Mouse (Mus musculus): ENCODE measurements at regions not wholly inside any gene's neighbourhood (a gene's known extent, or its start where the extent isn't known, plus 50 kb on each side); places are given as distances from the start of the nearest gene placed in this dataset.
A peak's percentile ranks its signal among the peaks of the same experiment; 100 is the strongest.

DNA sequence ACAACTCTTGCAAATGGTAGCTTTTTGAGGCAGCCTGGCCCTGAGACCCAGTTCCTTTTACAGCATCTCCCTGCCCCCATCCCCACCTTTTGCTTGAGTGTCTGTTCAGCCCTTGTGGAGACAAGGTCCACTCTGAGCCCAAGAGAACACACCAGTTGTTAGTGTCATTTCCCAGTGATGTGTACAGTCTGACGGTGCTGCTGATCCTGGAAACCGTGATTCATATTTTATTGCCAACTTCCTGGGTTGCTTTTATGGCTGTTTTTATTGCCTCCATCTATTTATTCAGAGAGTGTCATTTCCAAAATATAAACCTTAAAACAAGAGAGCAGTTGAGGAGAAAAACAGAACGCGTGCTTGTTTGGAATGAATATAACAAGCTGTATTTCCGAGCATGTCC lies 309.6 kb upstream of the Isl1 start:
- no peak for DNase-seq (ENCODE audit: extremely low read depth, low read depth)

DNA sequence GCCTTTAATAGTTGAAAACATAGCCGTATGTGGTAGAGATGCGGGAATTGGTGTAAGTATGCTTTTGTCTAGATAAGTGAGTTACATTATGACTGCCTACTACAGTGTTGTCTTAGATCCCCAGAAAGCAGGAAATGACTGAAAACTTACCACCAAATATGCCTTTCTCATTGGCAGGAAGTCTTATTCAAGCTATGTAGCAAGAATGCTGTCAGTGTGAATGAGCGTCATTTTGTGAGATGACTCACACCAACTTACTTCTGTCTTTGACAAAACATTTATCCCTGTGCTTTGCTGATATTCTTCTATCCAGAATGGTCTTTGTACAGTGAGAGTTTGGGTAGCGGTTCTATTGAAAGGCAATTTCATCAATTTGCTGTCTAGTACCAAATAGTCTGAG lies 286.9 kb upstream of the Isl1 start:
- no peak for DNase-seq (ENCODE audit: extremely low read depth, low read depth)

DNA sequence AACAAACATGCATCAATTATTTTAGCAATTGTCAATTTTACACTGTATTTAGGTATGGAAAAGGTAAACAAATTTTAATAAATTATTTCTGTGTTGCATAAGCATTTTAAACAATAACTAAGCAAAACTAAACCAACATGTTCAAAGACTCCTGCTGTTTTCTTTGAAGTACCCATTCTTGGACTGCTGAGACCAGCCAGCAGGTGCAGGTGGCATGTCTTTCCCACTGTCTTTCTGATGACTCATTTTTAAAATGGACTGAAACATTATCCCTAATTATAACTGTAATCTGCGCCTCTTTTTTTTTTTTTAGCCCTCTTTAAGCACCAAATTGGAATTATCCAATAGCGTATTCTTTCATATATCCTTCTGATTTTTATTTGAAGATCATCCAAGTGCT lies 286.0 kb upstream of the Isl1 start:
- no peak for DNase-seq (ENCODE audit: extremely low read depth, low read depth)

DNA sequence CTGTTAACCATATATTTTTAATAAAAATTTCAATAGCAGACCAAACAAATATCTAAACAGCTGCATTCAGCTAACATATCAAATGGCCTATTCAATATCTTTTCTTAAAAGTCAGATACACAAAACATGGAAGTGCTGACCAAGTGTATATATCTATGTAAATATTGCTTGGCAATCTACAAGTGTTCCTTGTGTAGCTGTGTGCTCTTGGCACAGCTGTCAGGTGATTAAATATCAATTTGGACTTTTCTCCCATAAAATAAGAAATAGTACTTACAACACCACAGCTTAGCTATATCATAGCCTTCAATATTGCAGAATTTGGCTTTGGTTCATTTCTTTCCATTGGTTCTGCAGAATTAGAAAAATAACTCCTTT lies 266.5 kb upstream of the Isl1 start:
- DNase-seq (ENCODE audit: extremely low read depth, low read depth), result no peak

DNA sequence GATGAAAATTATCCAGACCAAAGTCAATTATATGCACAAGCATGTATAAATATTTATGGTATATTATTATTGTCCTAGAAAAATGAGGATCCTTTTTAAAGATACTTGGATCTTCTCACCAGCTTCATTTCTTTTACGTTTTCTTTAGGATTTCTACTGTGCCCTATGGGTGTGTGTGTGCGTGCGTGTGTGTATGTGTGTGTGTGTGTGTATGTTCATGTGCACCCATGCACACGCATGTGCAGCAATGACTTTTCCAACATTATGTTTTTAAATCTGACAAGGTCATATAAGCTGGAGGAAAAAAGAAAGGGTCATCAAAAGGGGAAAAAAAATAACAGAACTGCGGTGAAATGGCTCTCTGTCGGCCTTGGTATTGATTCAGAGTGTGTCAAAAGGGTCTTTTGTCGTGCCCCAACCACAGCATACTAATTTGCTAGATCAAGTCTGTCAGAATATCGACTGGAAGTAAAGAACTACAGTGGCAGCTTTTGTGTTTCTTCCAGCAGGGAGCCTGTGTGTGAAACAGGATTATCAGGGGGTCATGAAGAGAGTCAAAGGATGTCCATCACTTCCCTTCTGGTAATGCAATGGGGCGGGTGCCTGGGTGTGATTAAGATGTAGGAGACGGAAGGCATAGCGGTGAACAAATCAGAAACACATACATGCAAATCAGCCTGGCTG lies 265.9 kb upstream of the Isl1 start:
- DNase-seq (ENCODE audit: extremely low read depth, low read depth), result no peak

DNA sequence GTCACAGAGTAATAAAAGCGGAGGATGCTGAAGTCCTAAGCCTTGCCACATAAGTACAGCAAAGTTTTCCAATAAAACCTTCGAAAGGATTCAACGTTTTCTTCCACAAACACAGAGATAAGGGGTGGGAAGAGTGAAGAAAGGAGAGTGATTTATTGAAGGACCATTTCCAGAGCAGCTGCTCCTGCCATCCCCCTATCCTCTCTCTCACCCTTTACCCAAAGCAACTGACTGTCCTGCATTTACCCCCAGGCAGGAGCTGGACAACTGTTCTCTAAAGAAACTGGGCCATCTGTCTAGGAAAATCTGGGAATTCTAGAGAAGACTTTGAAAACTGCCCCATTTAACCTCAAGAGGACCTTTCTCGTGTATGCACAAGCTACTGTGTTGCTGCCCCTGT lies 245.6 kb upstream of the Isl1 start:
- DNase-seq (ENCODE audit: extremely low read depth, low read depth), result no peak

DNA sequence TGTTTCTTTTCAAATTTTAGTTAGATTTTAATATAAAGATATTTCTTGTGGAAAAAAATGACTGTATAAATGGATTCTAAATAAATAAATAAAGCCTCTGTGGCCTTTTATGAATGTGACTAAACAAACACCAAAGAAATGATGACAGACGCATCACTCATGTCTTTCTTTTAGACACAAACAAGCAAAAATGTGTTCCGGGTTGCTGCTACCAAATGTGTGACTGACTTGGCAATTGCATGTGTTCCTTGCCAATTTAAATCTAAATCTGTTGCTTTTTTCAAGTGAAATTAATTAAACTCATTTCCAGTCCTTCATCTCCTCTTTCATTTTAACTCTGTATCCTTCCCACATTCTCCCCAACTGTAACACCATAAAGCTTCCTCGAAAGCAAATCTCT lies 225.7 kb upstream of the Isl1 start:
- DNase-seq (ENCODE audit: extremely low read depth, low read depth), result no peak

DNA sequence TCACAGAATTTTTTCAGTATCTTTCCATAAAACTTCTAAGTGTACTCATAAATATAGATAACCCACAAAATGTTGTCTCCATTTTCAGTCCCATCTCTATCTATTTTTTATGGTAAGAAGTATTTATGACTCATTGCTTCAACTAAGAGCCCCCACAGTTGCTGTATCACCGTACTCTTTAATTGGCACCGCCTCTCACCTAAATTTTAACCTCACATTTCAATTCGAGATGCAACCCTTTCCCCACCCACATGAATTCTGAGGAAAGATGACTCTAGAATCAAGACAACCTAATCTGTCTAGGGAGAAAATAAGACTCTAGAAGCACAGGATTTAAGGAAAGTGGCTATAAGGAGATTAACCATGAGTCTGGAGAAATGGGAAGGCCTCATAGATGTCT lies 223.7 kb upstream of the Isl1 start:
- DNase-seq (ENCODE audit: extremely low read depth, low read depth), result no peak

DNA sequence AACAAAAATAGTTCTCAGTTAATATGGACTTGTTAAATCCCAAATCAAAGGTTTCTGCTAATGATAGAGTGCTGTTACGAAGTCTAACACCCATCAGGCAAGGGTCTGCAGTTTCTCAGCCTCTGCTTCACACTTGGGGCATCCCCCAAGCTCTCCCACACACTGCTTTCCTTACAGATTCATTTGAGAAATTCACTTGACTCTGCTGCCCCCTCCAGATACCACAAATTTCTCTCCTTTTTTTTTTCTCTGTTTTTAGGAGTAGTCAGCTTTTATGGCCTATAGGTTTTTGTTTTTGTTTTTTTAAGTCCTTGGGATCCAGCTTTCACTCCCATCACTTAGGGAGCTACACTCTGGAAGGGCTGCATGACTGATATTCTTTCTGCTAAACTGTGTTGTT lies 218.8 kb upstream of the Isl1 start:
- DNase-seq (ENCODE audit: extremely low read depth, low read depth), result no peak

DNA sequence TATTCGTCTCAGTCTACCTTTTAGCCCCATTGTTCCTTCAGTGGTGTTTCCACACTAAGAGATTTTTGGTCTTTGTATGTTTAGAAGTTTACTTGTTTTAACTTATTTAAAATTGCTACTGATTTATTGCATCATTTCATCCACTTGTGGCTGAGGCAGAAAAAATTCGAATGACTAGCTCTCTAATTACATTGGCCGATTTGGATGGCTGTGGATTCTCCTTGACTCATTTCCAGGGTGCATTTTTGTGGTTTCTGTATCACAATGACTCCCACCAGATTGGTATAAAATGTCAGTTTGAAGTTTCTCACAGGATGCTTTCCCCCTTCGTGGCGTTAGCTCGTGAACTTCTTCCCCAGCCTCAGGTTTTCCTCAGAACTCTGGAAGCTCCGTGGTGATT lies 217.5 kb upstream of the Isl1 start:
- no peak for DNase-seq (ENCODE audit: extremely low read depth, low read depth)

DNA sequence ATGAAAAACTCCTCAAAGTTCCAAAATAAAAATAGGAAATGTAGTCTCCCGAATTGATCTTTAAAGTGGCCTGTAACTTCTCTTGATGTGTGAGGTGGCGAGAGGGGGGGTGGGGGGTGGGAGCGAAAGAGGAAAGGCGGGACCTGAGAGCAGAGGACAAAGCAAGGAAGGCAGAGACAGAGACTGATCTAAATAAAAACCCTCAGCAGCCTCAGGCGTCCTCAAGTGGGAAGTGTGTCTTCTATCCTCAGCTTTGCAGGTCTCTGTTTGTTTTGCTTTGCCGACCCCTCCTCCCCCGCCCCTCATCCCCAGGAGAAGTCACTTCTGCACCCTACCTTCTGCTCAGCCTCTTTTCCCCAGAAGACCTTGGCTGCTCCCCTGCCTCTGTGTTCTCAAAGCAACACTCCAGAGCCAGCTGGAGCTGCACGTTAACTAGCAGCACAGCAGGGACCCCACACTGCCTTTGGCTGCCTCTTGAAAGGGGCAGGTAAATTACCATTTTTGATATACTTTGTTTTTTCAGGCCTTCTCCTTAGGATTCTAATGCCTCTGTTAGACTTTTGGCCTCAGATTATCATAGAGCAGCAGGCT lies 214.3 kb upstream of the Isl1 start:
- DNase-seq (ENCODE audit: extremely low read depth, low read depth), result no peak

DNA sequence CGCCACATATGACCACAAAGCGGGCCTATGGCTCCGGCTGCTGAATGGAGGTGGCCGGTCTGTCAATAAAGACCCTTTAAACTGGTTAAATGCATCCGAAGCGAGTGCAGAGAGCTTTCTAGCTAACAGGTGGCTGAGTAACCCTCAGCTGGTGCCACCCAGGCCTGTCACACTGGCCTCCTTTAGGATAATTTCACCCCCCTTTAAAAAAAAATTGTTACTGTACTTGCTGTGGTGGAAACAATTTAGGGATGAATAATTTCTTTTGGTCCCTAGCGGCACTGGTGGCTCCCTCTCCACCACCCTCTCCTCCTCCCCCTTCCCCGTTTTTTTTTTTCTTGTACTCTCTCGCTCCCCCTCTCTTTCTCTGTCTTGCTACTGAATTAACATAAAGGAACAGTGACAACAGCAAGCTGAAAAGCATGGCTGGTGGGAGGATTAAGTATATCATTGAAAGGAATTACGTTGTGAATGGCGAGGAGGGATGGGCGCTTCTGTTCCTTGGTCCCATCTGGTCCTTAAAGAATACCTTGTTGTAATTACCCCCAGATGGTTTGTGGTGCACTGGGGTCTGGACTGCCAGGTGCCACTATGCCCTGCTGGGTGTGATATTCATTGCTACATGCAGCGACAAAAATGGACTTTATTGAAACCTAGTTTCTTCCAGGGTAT lies 205.3 kb upstream of the Isl1 start:
- DNase-seq (ENCODE audit: extremely low read depth, low read depth), result no peak

DNA sequence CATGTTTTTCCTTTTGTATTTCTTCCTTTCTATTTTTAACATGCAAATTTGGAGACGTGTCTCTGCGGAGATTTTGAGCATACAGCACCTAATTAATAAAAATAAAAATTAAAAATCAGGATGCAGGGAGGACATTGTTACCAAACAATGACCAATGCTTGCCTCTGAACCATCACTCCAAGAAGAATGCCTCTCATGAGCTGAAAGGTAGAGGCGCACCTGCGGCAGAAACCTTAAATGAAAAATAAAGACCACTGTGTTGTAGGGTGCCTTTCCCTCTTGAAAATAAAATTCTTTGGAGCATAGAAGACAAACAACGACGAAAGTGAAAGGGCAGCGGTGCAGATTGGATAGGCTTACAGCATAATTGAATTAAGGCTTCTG lies 204.8 kb upstream of the Isl1 start:
- DNase-seq (ENCODE audit: extremely low read depth, low read depth), result no peak

DNA sequence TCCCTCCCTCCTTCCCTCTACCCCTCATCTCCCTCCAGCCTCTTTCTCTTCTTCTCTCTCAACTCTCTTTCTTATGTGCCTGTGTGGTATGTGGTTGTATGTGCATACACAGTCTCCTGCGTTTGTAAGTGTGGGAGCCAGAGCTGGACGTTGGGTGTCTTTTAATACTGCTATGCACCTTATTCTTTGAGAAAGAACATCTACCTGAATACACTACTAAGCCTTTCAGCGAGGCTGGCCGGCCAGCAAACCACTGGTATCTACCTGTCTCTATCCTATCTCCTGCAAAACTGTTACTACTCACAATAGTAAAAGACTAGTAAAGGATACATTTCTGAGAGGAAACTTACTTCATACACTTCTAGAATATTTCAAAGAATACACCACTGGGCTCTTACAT lies 202.9 kb upstream of the Isl1 start:
- no peak for DNase-seq (ENCODE audit: extremely low read depth, low read depth)

DNA sequence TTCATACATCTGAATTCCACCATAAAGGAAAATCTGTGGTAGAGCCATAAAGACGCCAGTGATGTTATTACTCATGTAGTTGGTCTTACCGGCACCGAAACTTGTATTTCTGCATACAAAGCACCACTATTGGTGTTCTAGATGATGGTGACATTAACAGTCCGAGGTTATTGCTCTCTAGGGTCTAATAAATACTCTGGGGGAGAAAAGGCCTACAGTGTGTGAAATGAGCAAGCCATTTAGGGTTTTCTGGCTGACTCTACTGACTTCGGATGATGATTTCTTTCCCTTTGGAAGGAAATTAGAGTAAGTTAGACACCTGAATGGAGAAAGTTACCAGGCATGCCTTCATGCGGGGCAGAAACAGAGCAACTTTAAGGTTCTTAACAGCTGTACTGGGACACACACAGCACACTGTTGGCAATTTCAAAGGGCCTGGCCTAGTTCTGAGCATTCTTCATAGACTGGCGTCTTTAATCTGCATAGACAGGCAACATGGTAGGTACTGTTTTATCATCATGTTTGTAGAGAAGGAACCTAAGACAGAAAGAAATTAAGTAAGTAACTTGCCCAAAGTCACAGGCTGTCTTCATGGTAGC lies 198.8 kb upstream of the Isl1 start:
- no peak for DNase-seq (ENCODE audit: extremely low read depth, low read depth)

DNA sequence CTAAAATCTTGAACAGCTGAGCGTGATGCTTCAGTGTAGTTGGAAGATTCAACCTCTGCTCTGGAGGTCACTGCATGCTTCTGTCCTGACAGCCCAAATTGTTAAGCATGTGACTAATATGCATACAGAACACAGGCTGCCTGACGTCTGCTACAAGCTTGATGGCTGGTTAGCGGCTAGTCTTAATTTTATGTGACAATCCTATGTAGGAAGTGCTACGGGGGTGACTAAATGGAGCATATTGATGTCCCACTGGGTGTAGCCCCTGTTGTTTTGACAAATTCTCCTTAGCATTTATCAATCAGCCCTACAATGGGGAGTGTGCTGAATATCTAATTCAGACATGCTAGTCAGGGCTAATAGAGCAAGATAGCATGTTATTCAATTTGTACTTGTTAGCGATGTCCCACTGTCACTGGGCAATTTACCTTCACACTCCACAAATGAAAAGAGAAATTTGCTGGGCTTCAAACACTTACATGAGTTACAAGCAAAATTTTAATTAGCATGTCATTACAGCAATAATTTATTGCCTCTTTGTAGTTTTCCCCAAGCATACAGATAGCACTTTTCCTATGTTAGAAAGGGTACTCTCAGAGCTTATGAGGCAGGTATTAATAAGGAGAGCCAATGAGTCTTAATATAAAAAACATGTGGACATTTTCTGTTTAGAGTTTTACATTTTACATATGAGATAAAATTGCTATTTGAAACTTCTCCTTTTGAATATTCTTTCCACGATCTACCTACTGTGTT lies 188.3 kb upstream of the Isl1 start:
- no peak for DNase-seq (ENCODE audit: extremely low read depth, low read depth)

DNA sequence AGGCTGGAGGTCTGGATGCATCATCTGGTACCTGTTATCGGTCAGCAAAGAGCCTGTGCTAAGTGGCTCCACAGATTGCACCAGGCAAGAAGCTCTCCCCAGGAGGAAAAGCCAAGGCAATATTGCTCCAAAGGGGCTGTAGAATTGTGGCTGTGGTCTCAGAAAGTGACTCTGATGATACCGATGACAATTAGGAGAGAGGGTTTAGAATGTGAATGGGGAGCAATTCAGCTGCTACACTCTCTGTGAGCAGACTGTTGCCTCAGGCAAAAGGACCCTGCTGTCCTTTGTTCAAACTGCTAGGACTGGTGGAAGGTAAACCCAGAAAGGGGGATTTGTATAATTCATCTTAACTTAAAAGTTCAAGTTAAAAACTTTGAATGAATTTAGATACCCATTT lies 186.2 kb upstream of the Isl1 start:
- no peak for DNase-seq (ENCODE audit: extremely low read depth, low read depth)

DNA sequence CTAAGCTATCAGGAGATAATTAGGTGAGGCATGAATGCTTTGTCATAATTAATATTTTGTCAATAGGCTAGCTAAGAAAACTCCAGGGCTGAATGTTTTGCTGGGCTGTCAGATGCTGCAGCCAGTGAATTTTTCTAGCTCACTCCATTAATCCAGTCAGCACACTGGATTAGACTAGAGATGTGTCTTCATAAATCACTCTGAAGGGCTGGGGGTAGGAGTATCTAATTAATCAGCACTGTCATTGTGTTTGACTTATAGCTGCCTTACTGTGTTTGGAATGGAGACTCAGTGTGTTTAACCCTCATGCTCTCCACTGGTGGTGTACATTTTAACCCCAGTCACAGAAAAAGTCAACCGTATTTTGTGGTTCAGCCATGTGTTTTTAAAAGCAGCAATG lies 179.9 kb upstream of the Isl1 start:
- DNase-seq (ENCODE audit: extremely low read depth, low read depth), result no peak

DNA sequence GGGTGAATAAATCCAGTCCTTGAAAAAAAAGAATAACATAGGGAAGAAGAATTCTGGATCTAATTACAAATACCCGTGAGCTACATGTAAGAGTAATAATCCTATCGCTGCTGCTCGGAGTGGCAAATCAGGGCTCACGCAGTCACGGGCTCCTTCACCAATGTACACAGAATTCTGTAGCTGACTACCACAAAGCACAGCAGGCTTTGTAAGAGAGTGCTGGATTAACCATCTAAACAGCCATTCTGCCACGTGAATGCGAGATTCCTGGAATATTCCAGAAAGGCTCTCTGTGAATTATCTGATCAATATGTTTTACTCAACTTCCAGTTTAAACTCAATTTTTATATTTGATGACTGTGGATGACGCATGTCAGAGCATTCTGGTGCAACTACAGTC lies 165.1 kb upstream of the Isl1 start:
- no peak for DNase-seq (ENCODE audit: extremely low read depth, low read depth)

DNA sequence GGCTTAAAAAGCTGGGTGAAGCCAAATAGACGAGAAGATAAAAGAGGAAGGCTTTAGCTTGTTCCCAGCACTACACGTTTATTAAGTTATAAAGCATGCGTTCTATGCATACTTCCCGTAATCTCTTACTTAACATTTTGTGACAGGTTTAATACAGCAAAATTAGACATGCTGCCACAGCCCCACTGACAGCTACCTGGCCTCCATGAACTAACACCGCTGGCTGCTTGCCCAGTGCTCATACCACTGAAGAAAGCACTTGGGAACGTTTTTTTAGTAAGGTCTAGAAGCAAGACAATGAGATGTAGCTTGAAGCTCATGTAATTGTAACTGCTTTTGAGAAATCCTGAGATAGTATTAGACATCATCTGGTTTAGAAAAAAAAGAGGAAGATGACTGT lies 152.3 kb upstream of the Isl1 start:
- DNase-seq (ENCODE audit: extremely low read depth, low read depth), result no peak

DNA sequence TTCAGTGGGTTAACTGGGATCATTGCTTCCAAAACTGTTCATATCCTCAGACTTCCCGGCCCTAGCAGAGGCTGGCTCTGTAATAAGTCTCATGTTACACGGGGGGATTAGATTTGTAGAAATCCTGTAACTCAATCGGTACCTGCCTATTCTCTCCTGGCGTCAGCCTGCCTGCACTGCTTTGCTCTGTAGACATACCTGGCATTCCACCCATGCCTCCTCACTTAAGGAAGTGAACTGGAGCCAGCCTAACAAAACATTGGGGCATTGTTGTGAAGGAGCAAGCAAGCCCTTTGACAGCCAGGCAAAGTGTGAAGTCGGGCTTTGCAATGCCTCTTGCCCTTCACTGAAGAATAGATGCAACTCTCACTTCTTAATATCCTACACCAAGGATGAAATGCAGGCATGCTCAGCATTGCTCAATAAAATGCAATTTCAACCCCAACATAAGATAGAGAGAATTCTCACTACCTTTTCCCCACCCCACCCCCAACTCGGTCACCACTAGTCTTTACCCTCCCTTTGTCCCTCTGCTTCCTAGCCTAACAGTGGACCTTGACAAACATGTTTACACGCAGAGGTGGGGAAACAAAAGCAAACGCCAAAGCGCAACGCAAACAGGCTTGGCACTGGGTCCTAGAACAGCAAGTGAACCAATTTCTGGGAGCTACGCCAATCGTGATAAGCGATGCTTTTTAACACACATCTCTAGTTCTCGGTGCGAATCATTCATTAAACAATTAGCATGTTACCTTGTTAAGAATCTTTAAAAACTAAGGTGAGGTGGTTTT lies 133.9 kb upstream of the Isl1 start:
- DNase-seq (ENCODE audit: extremely low read depth, low read depth), result peak; percentile 17
